Mouse (Mus musculus): ENCODE measurements around the gene Ikzf5. TPM values are rescaled to one million over a fixed set of nuclear protein-coding genes. Genes with fewer than 3 reads are reported as not detected.
"Not testable (repeated sequence)": the region's sequence is repeated elsewhere in the genome, so short reads cannot be mapped to it uniquely, and the experiment has no call there.

Ikzf5 gene
- 30.1 and 31.6 TPM in 2 replicates for total RNA-seq (2017)

DNA sequence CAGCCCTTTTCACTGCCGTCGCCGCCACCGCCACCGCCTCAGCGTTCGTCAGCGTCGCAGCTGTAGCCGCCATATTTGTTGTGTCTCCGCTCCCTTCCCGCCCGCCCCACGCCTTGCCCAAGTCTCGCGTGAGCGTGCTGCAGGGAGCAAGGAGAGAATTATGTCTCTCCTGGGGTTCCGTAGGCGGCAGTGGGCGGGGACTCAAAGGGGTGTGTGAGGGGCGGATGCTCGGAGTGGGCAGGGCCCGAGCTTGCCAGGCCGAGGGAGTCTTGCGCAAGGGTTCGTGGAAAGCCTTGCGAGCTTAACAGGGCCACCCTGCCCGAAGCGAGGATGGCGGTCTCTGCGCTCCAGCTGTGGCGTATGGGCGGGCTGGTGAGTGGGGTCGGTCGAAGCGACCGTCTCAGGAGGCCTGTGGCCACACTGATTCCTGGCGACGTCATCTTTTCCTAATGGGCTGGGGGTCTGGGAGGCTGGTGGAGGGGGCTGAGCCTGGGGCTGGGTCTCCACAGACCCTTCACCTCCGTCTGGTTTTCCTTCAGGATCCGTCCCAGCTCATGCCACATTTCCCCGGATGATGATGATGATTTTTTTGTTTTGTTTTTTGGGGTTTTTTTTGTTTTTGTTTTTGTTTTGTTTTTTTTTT lies at the start of gene Ikzf5, which contains the start of gene Acadsb:
Gene Ikzf5 (minus strand): TSS at position 106 of the 643 bp plus-strand sequence.
Gene Acadsb (plus strand): TSS at position 186 of the 643 bp plus-strand sequence.
- ATAC-seq (ENCODE audit: extremely low read depth, insufficient number of reproducible peaks, low FRiP score, poor library complexity, severe bottlenecking): peak; percentile 100

DNA sequence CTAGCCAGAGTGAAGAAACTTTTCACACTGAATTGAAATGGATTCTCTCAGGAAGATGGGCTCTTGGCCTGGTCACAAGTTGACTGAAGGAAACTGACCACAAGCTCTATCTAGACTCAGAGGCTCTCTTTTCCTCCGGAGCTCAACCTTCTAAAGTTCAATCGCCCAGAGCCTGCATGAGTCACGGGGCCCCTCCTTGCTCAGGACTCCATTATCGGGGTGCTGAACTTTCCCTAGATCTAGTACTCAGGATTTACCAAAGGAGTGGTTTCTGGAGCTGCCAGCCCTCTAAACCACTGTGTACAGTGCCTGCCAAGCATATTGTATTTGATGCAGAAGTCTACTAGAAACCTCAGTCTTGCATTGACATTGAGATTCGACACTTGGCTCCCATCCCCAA lies 46.4 kb upstream of the Ikzf5 start:
- no peak for ATAC-seq (ENCODE audit: extremely low read depth, insufficient number of reproducible peaks, low FRiP score, poor library complexity, severe bottlenecking)

DNA sequence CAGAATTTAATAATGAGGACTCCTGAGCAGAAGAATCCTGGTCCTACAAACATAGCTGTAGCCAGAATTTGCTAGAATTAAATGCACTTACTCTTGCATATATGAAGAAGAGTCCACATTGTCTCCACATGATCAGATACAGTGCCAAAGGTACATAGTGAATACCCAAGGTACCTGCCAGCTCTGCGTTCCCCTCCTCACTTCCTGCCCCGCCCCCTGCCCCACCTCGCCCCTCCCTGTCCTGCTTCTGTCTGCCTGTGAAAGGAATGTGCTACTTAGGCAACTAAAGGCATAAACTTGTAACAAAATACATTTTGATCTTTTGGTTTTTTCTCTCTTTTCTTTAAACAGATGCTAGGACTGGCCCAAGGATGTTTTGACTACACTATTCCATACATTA lies 26.7 kb upstream of the Ikzf5 start:
- ATAC-seq (ENCODE audit: extremely low read depth, insufficient number of reproducible peaks, low FRiP score, poor library complexity, severe bottlenecking): no peak

DNA sequence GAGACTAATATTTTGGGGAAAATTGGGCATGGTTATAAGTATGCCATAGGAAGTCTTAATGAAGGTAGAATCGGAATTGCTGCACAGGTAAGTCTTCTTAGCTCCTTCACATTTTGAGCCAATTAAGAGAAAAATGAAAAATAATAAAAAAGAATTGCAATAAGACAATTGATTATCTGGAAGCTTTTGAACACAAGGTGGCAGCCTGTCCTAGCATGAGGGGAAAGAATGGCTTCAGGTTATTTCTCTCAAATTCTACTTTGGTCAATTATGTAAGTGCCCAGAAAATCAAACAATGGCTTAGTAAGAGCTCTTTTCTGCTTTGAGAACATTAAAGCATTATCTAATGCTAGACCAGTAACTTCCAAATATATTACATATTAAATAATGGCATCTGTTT lies 24.0 kb upstream of the Ikzf5 start:
- no peak for ATAC-seq (ENCODE audit: extremely low read depth, insufficient number of reproducible peaks, low FRiP score, poor library complexity, severe bottlenecking)

DNA sequence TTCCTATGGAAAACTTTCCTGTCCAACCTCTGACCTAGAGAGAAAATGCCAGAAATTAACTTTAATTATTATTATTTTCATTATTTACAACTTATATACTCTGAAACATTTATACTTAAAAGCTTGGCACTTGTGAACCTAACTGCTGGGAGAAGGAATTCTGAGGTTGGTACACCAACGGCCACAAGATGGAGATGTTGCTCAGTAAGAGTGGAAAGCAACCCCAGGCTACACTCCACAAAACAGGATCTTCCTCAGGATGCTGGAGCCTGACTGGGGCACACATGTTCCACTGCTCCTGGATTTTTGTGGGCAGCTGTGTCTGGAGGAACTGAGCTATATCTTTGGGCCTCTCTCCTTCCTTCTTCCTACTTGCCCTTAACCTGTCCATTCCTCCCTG lies 21.9 kb upstream of the Ikzf5 start:
- no peak for ATAC-seq (ENCODE audit: extremely low read depth, insufficient number of reproducible peaks, low FRiP score, poor library complexity, severe bottlenecking)

DNA sequence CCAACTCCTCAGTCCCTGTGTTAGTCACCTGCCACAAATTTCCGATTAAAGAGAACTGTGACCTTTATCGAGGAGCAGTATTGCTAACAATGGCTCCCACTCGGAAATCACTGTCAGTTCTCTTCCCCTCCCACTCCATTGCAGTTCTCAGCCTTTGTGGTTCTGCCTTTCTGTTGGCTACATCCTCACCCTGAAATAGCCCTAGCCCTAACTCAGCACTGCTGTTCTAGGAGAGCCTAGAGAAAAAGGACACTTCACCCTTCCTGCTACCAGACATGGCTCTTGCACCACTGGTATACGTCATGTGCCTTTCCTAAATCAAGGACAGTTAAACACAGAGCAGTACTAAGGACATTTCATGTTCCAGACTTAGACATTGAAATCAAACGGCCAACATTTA lies 17.0 kb upstream of the Ikzf5 start:
- ATAC-seq (ENCODE audit: extremely low read depth, insufficient number of reproducible peaks, low FRiP score, poor library complexity, severe bottlenecking): no peak

DNA sequence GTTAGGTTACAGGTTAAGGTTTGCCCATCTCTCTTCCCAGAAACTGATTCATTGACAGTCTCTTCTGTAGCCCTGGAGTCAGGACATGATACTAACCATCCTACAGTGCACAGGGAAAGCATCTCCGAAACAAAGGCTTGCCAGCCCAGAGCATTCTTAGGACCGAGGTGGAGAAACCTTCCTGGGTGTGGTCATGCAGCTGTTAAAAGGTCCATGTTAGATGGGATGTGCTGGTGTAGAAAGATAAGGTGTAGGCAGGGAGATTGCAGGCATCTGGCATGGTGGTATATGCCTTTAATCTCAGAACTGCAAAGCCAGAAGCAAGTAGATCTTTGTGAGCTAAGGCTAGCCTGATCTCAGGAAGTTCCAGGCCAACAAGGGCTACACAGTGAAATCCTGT lies 14.6 kb upstream of the Ikzf5 start:
- ATAC-seq (ENCODE audit: extremely low read depth, insufficient number of reproducible peaks, low FRiP score, poor library complexity, severe bottlenecking): no peak

DNA sequence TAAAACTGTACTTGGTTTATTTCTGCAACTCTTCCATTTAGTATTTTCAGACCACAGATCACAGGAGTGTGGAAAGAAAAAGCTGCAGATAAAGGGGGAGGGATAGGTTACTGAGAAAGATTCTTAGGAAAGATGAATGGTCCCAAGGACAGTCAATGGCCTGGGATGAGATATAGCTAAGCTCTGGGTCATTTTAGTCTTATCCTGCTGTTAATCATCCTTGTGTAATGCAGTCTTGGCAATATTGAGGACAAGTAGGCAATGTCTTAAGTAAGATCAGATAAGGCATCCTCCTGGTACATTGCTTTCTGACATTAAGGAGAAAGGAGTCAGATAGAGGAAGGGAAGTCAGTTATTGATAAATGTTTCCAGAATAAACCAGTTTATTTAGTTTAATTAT lies 7.3 kb upstream of the Ikzf5 start:
- no peak for ATAC-seq (ENCODE audit: extremely low read depth, insufficient number of reproducible peaks, low FRiP score, poor library complexity, severe bottlenecking)

DNA sequence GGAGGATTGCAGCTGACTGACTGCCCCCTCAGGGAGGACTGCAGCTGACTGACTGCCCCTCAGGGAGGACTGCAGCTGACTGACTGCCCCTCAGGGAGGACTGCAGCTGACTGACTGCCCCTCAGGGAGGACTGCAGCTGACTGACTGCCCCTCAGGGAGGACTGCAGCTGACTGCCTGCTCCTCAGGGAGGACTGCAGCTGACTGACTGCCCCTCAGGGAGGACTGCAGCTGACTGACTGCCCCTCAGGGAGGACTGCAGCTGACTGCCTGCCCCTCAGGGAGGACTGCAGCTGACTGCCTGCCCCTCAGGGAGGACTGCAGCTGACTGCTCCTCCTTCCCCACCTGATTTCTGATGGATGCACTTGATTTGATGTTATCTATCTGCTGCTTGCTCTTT lies 6.4 kb upstream of the Ikzf5 start:
- ATAC-seq (ENCODE audit: extremely low read depth, insufficient number of reproducible peaks, low FRiP score, poor library complexity, severe bottlenecking): not testable (repeated sequence)

DNA sequence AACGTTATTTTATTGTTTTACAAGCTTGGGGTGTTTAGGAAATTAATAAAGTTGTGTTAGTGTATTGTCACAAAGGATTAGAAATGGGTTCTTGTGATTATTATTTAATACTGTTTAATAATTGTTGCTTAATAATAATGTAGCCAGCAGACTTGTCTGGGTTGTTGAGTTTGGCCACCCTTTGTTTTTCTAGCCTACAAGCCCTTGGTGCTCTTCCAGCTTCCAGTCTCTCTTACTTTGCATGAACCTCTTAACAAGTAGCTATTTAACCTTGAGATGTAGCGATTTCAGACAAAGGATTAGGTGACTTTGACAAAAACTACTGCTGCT lies 1.6 kb upstream of the Ikzf5 start:
- no peak for ATAC-seq (ENCODE audit: extremely low read depth, insufficient number of reproducible peaks, low FRiP score, poor library complexity, severe bottlenecking)

DNA sequence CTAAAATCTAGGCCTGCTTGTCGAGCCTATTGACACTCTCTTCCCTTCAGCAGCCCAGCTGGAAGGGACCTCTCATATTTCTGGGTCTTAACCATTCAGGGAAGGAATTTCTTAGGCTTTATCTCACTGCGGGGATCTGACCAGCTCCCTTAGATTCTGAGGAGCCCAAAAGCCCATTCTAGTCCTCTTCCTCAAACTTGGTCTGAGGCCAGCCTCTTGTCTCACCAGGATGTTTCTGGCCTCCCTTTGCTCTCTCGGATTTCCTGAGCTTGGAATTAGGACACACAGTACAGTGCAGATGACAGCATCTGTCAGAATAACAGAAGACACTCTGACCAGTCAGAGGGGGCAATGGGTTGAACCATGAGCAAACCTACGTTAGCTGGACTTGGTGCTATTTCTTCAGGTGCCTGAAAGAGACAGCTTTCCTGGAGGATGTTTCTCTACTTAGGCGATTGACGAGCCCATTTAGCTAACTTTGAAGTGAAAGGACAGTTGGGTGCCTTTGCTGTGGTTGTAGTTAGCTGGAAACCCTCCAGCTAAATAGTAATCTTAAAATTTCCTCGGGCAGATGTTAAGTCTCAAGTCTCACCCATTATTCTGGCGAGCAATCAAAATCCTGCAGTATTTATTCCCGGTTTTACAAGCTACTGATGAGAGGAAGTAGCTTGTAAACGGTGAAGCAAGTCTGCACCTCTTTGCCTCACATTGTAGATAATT lies 1.1 kb upstream of the Ikzf5 start:
- ATAC-seq (ENCODE audit: extremely low read depth, insufficient number of reproducible peaks, low FRiP score, poor library complexity, severe bottlenecking): no peak

DNA sequence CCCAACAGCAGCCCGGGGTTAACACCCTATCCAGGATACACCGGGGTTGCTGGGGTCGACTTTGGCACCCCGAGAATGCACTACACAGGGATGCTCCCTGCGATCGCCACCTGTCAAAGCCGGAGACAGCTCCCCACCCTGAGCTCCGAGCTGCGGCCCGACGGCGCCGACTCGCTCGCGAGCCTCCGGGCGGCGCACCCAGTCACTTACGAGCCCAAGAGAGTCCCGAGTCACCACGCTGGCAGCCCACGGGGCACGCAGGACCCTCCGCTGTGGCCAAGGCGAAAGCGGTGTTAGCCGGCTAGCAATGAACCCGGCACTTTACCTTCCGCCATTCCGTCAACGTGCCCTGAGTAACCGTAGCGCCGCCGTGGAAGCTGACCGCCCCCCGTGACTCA lies 334 bp downstream of the Ikzf5 start:
- ATAC-seq (ENCODE audit: extremely low read depth, insufficient number of reproducible peaks, low FRiP score, poor library complexity, severe bottlenecking): no peak

DNA sequence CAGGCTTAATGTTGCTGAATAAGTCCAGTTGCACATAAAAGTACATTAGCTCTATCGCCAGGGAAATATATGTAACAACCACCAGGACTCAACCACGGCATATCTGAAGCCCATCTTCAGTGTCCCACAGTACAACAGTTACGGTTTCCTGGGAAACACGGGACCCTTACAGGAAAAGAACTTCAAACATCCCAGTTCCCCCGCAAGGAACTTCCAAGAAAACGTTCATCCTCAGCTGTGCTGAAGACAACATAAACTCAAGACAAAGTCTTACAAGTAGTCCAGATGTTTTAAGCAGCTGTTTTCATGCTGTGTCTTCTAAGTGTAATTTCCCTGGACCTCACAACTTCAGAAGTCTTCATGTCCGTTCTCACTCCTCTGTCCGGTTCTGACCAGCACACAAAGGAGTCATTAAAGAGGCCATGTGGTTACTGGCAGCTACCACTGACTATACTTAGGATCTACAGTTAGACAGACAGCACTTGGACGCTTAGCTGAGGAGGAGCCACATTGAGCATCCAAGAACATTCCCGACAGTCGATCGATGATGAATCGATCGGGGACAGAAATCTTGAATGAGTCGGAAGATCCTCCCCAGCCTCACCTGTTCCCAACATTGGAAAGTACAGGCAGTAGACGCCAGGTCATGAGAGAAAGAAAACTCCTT lies 867 bp downstream of the Ikzf5 start:
- ATAC-seq (ENCODE audit: extremely low read depth, insufficient number of reproducible peaks, low FRiP score, poor library complexity, severe bottlenecking): no peak

DNA sequence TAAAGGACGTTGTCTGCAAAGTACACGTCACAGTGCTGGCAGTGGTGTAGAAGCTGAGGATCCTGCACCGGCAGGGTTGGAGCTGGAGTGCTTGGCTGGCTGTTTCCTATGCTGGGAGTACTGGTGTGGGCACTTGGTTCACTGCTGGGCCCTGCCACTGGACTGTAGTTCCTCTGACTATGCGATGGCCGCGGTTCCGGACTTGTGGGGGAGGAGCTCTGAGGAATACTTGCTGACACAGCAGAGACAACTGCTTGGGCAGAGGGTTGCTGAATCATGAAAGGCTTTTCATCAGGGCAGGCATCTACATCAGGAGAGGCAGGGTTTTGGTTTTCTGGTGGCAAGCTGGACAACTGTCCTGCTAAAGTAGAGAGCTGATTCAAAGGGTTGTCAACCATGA lies 18.6 kb downstream of the Ikzf5 start:
- ATAC-seq (ENCODE audit: extremely low read depth, insufficient number of reproducible peaks, low FRiP score, poor library complexity, severe bottlenecking): not testable (repeated sequence)

DNA sequence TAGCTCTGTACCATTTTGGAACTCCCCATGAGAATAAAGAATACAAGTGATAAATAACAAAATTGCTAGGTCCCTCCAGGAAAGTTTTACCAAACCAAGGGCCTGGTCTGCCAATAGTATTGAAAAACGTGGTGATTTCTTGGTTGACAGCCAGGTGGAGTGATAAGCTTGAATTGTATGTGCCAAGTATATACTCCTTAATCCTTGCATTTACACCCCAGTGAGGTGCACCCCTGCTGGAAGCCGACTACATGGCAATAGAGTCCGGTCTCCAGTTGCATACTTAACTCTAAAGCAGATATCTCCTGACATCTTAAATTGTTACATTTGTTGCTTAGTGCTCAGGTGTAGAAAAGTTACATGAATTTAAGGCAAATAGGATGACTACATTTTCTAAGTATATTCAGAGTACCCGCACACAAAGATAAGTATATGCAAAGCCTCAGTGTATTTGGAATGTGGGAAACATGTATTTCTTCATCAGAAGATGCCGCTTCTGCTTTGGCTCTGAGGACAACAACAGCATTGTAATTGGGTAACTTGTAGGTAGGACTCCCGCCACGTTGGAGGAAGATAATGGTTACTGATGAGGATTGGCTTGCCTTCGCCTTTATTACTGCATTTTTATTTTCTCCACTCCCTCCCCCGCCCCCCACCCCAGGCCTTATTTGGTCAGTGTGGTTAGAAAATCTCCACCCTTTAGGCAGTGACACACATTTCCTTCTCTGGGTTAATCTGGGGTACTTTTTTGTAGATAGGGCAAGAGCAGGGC lies 38.3 kb downstream of the Ikzf5 start:
- ATAC-seq (ENCODE audit: extremely low read depth, insufficient number of reproducible peaks, low FRiP score, poor library complexity, severe bottlenecking): no peak

DNA sequence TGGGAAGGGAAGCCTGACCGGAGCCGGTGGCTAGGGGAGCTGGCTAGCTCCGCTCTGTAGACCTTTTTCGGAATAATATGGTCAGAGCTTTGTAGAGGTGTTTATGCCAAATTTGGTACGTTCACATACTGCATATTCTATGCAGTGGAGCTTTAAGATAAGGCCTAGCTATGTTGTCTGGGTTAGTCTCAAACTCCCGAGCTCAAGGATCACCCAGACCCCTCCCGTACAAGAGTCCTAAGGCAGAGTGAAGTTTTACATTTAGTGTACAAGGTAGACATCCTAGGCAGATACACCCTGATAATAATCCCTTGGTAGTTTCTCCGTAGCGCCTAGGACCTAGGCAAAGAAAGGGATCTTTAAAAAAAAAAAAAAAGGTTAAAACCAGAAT lies 38.9 kb downstream of the Ikzf5 start:
- no peak for ATAC-seq (ENCODE audit: extremely low read depth, insufficient number of reproducible peaks, low FRiP score, poor library complexity, severe bottlenecking)

DNA sequence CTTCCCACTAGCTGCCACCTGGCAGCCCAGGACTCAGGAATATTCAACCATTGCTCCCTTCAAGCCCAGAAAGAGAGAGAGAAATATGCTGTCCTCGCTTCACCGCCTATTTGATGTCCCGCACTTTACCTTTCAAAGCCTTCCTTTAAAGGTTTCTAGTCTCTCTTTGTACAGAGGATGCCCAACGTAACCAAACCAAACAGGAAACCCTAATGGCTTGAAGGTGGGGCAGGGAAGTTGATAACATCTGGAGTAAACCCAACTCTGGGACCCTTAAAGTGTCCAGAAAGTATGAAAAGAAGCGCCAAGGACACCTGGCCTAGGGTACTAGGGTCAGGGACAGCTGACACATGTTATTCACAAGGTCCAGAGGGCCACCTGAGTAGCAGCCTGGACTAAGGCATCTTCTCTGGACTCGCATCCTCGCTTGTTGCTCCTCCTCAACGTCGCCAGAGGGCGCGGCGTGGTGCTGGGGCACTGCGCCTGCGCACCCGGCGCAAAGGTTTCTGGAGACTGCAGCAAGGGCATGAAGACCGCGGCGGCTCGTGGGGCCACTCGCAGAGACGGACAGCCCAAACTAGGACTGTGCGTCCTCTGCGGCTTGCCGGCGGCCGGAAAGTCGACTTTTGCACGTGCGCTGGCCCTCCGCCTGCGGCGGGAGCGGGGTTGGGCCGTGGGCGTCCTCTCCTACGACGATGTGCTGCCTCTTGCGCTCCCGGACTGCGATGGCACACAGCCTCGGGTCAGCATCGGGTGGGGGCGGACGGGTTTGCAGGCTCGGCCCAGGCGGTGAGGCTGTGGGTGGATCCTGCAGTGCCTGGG lies 39.5 kb downstream of the Ikzf5 start, which contains the start of gene Pstk:
Gene Pstk (plus strand): TSS at position 494 of the 822 bp plus-strand sequence.
- peak; percentile 89 for ATAC-seq (ENCODE audit: extremely low read depth, insufficient number of reproducible peaks, low FRiP score, poor library complexity, severe bottlenecking)

DNA sequence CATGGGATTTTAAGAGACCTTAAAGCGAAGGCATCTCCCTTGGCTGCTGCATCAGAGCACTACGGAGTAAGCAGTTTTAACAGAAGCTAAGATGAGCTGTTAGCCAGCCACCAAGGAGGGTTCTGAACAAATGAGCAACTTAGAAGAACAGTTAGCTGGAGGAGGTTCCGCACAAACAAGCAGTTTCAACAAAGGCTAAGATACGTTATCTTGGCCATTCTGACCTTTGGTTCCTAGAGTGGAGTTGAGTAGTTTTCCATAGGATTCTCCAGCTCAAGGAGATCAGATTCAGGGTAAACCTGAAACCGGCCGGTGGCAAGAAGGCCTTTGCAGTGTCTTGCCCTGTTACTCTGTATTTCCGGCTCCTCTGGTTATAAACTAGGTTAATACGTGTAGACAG lies 46.2 kb downstream of the Ikzf5 start:
- no peak for ATAC-seq (ENCODE audit: extremely low read depth, insufficient number of reproducible peaks, low FRiP score, poor library complexity, severe bottlenecking)
